Mouse (Mus musculus) midbrain, embryonic 12.5 days (tissue): ENCODE results near the gene H2-DMa. TPM values are rescaled to one million over a fixed set of nuclear protein-coding genes. Genes with fewer than 3 reads are reported as not detected.

Experiments used
- ATAC-seq: fragments of 200-750 bp; cut with Nextera tagmentation; 2 replicates; pipeline ENCODE4 v1.8.0; 2017; ENCODE audit warnings: low read depth, moderate TSS enrichment, moderate library complexity; ENCODE audit not compliant: low FRiP score
- H3K27ac ChIP-seq: fragments of 300-500 bp; sonication (generic); replicated peaks from 2 replicates; pipeline ENCODE4 v1.5.1; 2016; ENCODE audit warnings: mild to moderate bottlenecking
- H3K27me3 ChIP-seq: fragments of 300-500 bp; sonication (generic); 2 replicates; pipeline ENCODE4 v1.6.1; 2016; ENCODE audit warnings: mild to moderate bottlenecking
- H3K36me3 ChIP-seq: fragments of 300-500 bp; sonication (generic); 2 replicates; pipeline ENCODE4 v1.6.1; 2016
- H3K4me1 ChIP-seq: fragments of 300-500 bp; sonication (generic); 2 replicates; pipeline ENCODE4 v1.6.1; 2016
- H3K4me2 ChIP-seq: fragments of 300-500 bp; sonication (generic); replicated peaks from 2 replicates; pipeline ENCODE4 v1.6.1; 2016; ENCODE audit warnings: mild to moderate bottlenecking, moderate library complexity
- H3K4me3 ChIP-seq: fragments of 300-500 bp; sonication (generic); 2 replicates; pipeline ENCODE4 v1.5.1; 2016; ENCODE audit warnings: mild to moderate bottlenecking
- H3K9ac ChIP-seq: fragments of 300-500 bp; sonication (generic); replicated peaks from 2 replicates; pipeline ENCODE4 v1.6.1; 2016; ENCODE audit warnings: mild to moderate bottlenecking, moderate library complexity
- H3K9me3 ChIP-seq: fragments of 300-500 bp; sonication (generic); 2 replicates; pipeline ENCODE4 v1.6.1; 2016; ENCODE audit warnings: mild to moderate bottlenecking
- WGBS: fragments of 180-500 bp; shearing (Covaris S2); methylation state at CpG from one replicate; pipeline ENCODE4 v1.1.7; 2016; 5-methylcytosine and 5-hydroxymethylcytosine counted together
- polyA plus RNA-seq: library from polyadenylated mRNA; unstranded; fragments of >200 nt; fragmentation: Nextera tagmentation; extraction: Ambion mirVana; gene quantifications from 2 replicates; pipeline ENCODE4 v1.2.1, GENCODE M21; 2016

The H2-DMa gene
- polyA plus RNA-seq, 1 experiment from 2014 or later, result 9.8 TPM

DNA sequence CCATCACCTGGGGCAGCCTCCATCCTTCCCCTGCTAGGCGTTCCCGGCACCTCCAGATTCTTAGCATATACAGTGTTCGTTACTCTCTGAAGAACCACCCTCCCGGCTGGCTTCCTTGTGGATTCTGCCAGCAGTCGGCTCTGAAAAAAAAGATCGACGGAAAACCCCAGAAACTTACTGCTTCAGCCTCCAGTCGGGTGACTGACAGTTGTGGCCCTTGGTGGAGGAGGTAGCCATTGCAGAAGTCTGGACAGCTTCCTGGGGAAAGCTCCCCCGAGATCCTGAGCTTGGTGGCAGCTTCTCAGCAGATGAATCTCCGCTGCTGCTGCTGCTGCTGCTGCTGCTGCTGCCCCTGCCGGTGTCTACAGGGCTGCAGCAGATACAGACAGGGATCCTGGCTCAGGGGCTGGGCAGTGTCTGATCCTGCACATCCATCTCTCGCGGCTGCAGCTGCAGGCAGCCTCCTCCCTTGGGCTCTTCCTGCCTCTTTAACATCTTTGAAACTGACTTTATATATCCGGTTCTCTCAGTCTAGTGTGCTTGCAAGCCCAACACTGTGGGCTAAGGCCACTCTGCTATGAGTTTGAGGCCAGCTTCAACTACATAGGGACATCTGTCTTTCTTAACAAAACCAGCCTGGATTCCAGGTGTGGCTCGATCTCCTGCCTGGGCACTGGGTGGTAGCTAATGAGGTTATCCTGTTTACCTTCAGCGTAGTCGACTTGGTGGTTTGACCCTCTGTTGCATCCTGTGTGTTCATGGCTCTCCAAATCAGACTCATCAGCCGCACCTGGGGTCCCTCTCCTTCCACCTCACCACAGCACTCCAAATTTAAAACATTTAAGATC is 9.8 kb downstream of the H2-DMa start:
- Histone ChIP-seq H3K4me3 (peak overlapping the region; percentile 7; the same call in 1 of the 2 replicates), H3K9ac (no peak overlapping the region), H3K4me1 (peaks cover 14% of the 10 kb centered on the region; the same call in 1 of the 2 replicates), H3K27me3 (peaks cover 24% of the 10 kb centered on the region), H3K9me3 (no peaks in the 10 kb centered on the region), H3K27ac (0 out of 2 replicates have a peak overlapping the region, but pooled peaks have one; percentile 6), H3K4me2 (peak overlapping the region; percentile 29), H3K36me3 (no peaks in the 10 kb centered on the region)
- 24% methylated on average over 18 of the region's 18 CpGs for WGBS
- ATAC-seq, result no peak

DNA sequence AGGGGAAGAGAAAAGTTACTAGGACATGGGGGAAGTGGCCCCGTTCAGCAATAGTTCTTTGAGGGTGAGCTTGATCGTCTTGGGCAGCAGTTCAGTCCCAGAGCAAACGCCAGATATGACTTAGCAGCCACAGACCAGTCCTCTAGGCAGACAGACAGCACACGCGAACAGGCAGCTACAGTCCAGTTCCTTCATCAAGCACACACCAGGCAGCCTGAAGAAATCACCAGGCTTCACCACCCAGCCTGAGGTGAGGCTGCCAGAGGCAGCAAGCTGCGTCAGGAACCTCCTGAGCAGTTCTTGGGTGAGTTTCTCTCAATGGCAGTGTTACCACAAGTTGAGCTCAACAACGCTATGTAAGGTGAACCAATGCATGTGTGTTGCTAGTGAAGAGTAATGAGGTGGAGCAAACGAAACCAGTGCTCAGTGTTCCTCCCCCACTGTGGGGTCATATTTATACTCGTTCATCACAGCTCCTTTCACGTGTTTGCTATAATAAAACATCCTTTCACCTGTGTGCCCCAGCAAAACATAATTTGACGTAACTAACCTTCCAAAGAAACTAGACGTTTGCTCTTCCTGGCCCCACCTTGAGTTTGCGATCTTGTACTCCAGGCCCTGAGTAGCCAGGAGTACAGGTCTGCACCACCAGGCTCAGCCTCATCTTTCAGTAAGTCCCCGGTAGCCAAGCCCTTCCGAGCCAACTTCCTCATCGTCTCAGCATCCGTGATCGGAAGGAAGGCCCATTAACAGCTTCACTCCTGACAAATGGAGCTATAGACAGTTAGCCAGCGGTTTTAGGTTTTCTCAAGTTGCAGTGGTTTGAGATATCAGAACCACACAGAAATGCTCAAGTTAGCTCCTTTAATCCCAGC is 11.0 kb downstream of the H2-DMa start:
- WGBS, result 87% methylated on average over 19 of the region's 19 CpGs
- Histone ChIP-seq H3K36me3 (no peaks in the 10 kb centered on the region), H3K27me3 (peaks cover 24% of the 10 kb centered on the region), H3K9ac (no peak overlapping the region), H3K9me3 (no peaks in the 10 kb centered on the region), H3K4me1 (peaks cover 14% of the 10 kb centered on the region; the same call in 1 of the 2 replicates), H3K4me3 (no peak overlapping the region), H3K27ac (no peak overlapping the region), H3K4me2 (no peak overlapping the region)
- no peak for ATAC-seq

- Histone ChIP-seq H3K36me3 (no peaks in the 10 kb centered on the region), H3K4me1 (peaks cover 14% of the 10 kb centered on the region; the same call in 1 of the 2 replicates), H3K27me3 (peaks cover 30% of the 10 kb centered on the region), H3K9me3 (no peaks in the 10 kb centered on the region), H3K27ac (no peak overlapping the region), H3K4me2 (no peak overlapping the region), H3K9ac (no peak overlapping the region), H3K4me3 (no peak overlapping the region)
- 74% methylated on average over 7 of the region's 7 CpGs for WGBS
- no peak for ATAC-seq
Measured at GRCm38 (mm10) chr17:34131911-34132310, 12.6 kb downstream of the H2-DMa start.

GRCm38 (mm10) chr17:34133289-34133688 is 13.9 kb downstream of the H2-DMa start:
- Histone ChIP-seq H3K4me2 (no peak overlapping the region), H3K27me3 (peaks cover 37% of the 10 kb centered on the region), H3K4me3 (no peak overlapping the region), H3K9ac (no peak overlapping the region), H3K27ac (no peak overlapping the region), H3K4me1 (peaks cover 11% of the 10 kb centered on the region; the same call in 1 of the 2 replicates), H3K9me3 (no peaks in the 10 kb centered on the region), H3K36me3 (no peaks in the 10 kb centered on the region)
- no peak for ATAC-seq
- WGBS, result 86% methylated on average over 11 of the region's 11 CpGs

GRCm38 (mm10) chr17:34134451-34134850 is 15.1 kb downstream of the H2-DMa start:
- H3K4me2 ChIP-seq, result no peak overlapping the region
- no peak overlapping the region for H3K4me3 ChIP-seq
- H3K36me3 ChIP-seq, result no peaks in the 10 kb centered on the region
- H3K27ac ChIP-seq, result no peak overlapping the region
- peaks cover 40% of the 10 kb centered on the region for H3K27me3 ChIP-seq
- H3K9ac ChIP-seq, result no peak overlapping the region
- 86% methylated on average over 3 of the region's 3 CpGs for WGBS
- peaks cover 11% of the 10 kb centered on the region for H3K4me1 ChIP-seq
- no peak for ATAC-seq
- H3K9me3 ChIP-seq, result no peaks in the 10 kb centered on the region

DNA sequence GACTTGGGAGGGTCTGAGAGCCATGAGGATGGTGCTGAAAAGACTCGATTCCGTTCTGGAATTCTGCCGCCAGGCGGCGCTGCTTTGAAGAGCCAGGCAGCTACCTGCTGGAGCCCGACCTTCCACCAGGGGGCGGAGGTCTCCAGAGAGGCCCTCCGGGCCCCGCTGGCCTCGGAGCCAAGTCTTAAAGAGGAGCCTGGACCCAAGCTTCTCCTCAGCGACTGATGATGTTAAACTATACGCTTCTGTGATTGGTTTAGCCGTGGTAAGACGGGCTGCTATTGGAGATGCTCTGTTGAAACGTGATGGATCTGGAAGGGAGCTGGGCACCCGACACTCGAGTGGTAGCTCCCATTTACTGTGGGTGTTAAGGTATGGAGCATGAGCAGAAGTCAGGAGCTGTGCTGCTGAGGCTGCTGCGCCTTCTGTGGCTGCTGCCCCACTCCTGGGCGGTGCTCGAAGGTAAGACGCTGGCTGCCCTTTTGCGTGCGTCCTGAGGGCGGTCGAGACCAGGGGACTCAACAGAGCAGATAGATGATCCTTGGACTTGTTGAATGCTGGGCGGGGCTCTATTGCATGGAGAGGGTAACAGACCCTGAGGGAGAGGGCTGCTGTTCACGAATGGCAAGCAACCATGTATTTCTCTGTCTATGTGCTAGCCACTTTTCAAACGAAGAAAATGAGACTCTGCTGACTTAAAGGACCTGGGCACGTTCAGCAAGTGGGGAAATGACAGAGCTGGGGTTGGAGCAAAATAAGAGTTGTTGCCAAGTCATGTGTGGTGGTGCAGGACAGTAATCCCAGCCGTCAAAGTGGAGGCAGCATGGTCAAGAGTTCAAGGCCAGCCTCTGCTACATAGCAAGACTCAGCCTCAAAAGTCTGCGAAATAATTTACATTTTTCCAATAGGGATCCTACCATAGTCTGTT is 16.2 kb downstream of the H2-DMa start:
- peak; percentile 98 for ATAC-seq
- no peaks in the 10 kb centered on the region for H3K9me3 ChIP-seq
- 7% methylated on average over 31 of the region's 31 CpGs for WGBS
- H3K4me3 ChIP-seq, result peak overlapping the region; percentile 36
- peaks cover 48% of the 10 kb centered on the region for H3K27me3 ChIP-seq
- H3K27ac ChIP-seq, result no peak overlapping the region
- H3K4me1 ChIP-seq, result peaks cover 15% of the 10 kb centered on the region
- no peak overlapping the region for H3K9ac ChIP-seq
- peak overlapping the region; percentile 61 for H3K4me2 ChIP-seq
- H3K36me3 ChIP-seq, result no peaks in the 10 kb centered on the region

DNA sequence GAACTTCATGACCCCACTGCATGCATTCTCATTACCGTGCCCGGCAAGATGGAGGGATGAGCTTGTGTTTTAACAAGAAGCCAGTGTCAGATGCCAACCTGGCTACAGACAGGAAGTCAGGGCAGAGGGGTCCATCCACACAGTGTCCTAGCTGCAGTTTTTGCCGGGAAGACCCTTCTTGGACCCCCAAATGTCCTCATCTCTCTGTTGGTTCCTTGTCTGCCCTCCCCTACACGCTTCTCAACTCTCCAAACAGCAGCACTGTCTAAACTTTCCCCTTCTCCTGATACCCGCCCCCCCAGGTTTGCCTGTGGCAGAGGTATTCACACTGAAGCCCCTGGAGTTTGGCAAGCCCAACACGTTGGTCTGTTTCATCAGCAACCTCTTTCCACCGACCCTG is 18.3 kb downstream of the H2-DMa start:
- Histone ChIP-seq H3K9me3 (no peaks in the 10 kb centered on the region), H3K4me3 (no peak overlapping the region), H3K9ac (no peak overlapping the region), H3K27me3 (peaks cover 62% of the 10 kb centered on the region), H3K27ac (no peak overlapping the region), H3K36me3 (no peaks in the 10 kb centered on the region), H3K4me1 (peaks cover 12% of the 10 kb centered on the region), H3K4me2 (no peak overlapping the region)
- ATAC-seq, result no peak
- 81% methylated on average over 7 of the region's 7 CpGs for WGBS

GRCm38 (mm10) chr17:34138655-34139054 is 19.3 kb downstream of the H2-DMa start:
- H3K9ac ChIP-seq, result no peak overlapping the region
- H3K27ac ChIP-seq, result no peak overlapping the region
- H3K4me2 ChIP-seq, result no peak overlapping the region
- no peaks in the 10 kb centered on the region for H3K36me3 ChIP-seq
- peaks cover 15% of the 10 kb centered on the region for H3K4me1 ChIP-seq
- H3K9me3 ChIP-seq, result no peaks in the 10 kb centered on the region
- ATAC-seq, result no peak
- H3K4me3 ChIP-seq, result no peak overlapping the region
- peaks cover 65% of the 10 kb centered on the region for H3K27me3 ChIP-seq
- WGBS, result 76% methylated on average over 7 of the region's 7 CpGs

GRCm38 (mm10) chr17:34139416-34139815 is 20.1 kb downstream of the H2-DMa start:
- Histone ChIP-seq H3K9ac (no peak overlapping the region), H3K4me3 (peak overlapping the region; percentile 31), H3K9me3 (no peaks in the 10 kb centered on the region), H3K4me2 (peak overlapping the region; percentile 53), H3K27ac (no peak overlapping the region), H3K36me3 (no peaks in the 10 kb centered on the region), H3K27me3 (peaks cover 65% of the 10 kb centered on the region), H3K4me1 (peaks cover 15% of the 10 kb centered on the region)
- ATAC-seq, result no peak
- under 1% methylated on average over 16 of the region's 16 CpGs for WGBS

- Histone ChIP-seq H3K9ac (no peak overlapping the region), H3K4me2 (no peak overlapping the region), H3K4me3 (no peak overlapping the region), H3K4me1 (peaks cover 15% of the 10 kb centered on the region), H3K27me3 (peaks cover 65% of the 10 kb centered on the region), H3K27ac (no peak overlapping the region), H3K9me3 (no peaks in the 10 kb centered on the region), H3K36me3 (no peaks in the 10 kb centered on the region)
- no peak for ATAC-seq
- 17% methylated on average over 5 of the region's 5 CpGs for WGBS
Measured at GRCm38 (mm10) chr17:34140240-34140639, 20.9 kb downstream of the H2-DMa start.

DNA sequence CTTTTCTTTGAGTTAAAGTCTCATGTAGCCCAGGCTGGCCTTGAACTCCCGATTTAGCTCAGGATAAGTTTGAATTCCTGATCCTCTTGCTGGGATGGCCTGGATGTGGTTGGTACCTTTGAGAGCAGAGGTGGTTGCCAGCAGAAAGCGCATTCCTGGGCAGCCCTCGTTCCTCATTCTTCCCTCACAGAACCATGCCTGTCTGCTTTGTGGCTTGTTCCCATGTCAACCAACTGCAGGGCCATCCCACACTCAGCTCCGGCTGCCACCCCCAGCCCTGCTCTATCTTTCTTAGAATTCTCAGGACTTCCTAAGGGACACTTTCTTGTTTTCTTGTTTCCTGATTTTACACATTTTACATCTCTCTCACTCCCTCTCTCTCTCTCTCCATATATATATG is 22.1 kb downstream of the H2-DMa start:
- Histone ChIP-seq H3K27ac (no peak overlapping the region), H3K4me2 (no peak overlapping the region), H3K9me3 (no peaks in the 10 kb centered on the region), H3K27me3 (peaks cover 58% of the 10 kb centered on the region), H3K36me3 (no peaks in the 10 kb centered on the region), H3K4me3 (no peak overlapping the region), H3K4me1 (peaks cover 15% of the 10 kb centered on the region), H3K9ac (no peak overlapping the region)
- ATAC-seq, result no peak
- 55% methylated on average over 4 of the region's 4 CpGs for WGBS
